Mouse (Mus musculus): Measurements from ENCODE around the gene Prkca.

Prkca gene

GRCm38 (mm10) chr11:108064401-108064800 is 279.3 kb downstream of the Prkca start:
- DNase-seq (ENCODE audit: low spot score) = no peak

GRCm38 (mm10) chr11:108063096-108063495 is 280.6 kb downstream of the Prkca start:
- no peak for DNase-seq (ENCODE audit: low spot score)

GRCm38 (mm10) chr11:108061571-108062479 is 281.9 kb downstream of the Prkca start:
- peak; percentile 63 for DNase-seq (ENCODE audit: low spot score)

GRCm38 (mm10) chr11:108057138-108057537 is 286.6 kb downstream of the Prkca start:
- DNase-seq (ENCODE audit: low spot score) = no peak

GRCm38 (mm10) chr11:108054647-108055046 is 289.1 kb downstream of the Prkca start:
- DNase-seq (ENCODE audit: low spot score) = no peak

GRCm38 (mm10) chr11:108053746-108054145 is 290.0 kb downstream of the Prkca start:
- DNase-seq (ENCODE audit: low spot score) = no peak

GRCm38 (mm10) chr11:108041669-108042068 is 302.1 kb downstream of the Prkca start:
- no peak for DNase-seq (ENCODE audit: low spot score)

- no peak for DNase-seq (ENCODE audit: low spot score)
Measured at GRCm38 (mm10) chr11:108040823-108041222, 302.9 kb downstream of the Prkca start.

- no peak for DNase-seq (ENCODE audit: low spot score)
Measured at GRCm38 (mm10) chr11:108039761-108040160, 304.0 kb downstream of the Prkca start.

- DNase-seq (ENCODE audit: low spot score) = peak; percentile 51
Measured at GRCm38 (mm10) chr11:108038989-108039388, 304.7 kb downstream of the Prkca start.

- DNase-seq (ENCODE audit: low spot score) = no peak
Measured at GRCm38 (mm10) chr11:108036339-108036738, 307.4 kb downstream of the Prkca start.

- DNase-seq (ENCODE audit: low spot score) = no peak
Measured at GRCm38 (mm10) chr11:108035761-108036160, 308.0 kb downstream of the Prkca start.

- no peak for DNase-seq (ENCODE audit: low spot score)
Measured at GRCm38 (mm10) chr11:108034376-108034775, 309.4 kb downstream of the Prkca start.

GRCm38 (mm10) chr11:108032568-108032967 is 311.2 kb downstream of the Prkca start:
- no peak for DNase-seq (ENCODE audit: low spot score)

- DNase-seq (ENCODE audit: low spot score) = no peak
Measured at GRCm38 (mm10) chr11:108030956-108031604, 312.6 kb downstream of the Prkca start.

- DNase-seq (ENCODE audit: low spot score) = no peak
Measured at GRCm38 (mm10) chr11:108029321-108029720, 314.4 kb downstream of the Prkca start.

GRCm38 (mm10) chr11:108028398-108028797 is 315.3 kb downstream of the Prkca start:
- DNase-seq (ENCODE audit: low spot score) = no peak

GRCm38 (mm10) chr11:108025726-108026425 is 317.9 kb downstream of the Prkca start:
- DNase-seq (ENCODE audit: low spot score) = peak; percentile 71

- peak; percentile 39 for DNase-seq (ENCODE audit: low spot score)
Measured at GRCm38 (mm10) chr11:108023188-108023587, 320.5 kb downstream of the Prkca start.

GRCm38 (mm10) chr11:108020889-108021288 is 322.8 kb downstream of the Prkca start:
- DNase-seq (ENCODE audit: low spot score) = peak; percentile 57

- DNase-seq (ENCODE audit: low spot score) = no peak
Measured at GRCm38 (mm10) chr11:108015284-108015683, 328.4 kb downstream of the Prkca start.

- DNase-seq (ENCODE audit: low spot score) = no peak
Measured at GRCm38 (mm10) chr11:108013390-108013789, 330.3 kb downstream of the Prkca start.

- DNase-seq (ENCODE audit: low spot score) = no peak
Measured at GRCm38 (mm10) chr11:108010465-108010864, 333.3 kb downstream of the Prkca start.
